Mouse (Mus musculus) naive thymus-derived CD4-positive, alpha-beta T cell, adult 2 months (primary cell): Measurements from ENCODE around the gene Itpk1.
"Not testable (repeated sequence)": the region's sequence is repeated elsewhere in the genome, so short reads cannot be mapped to it uniquely, and the experiment has no call there.

Experiments
- DNase-seq: peaks from one replicate; pipeline ENCODE4 v3.0.0-alpha.2; 2011; ENCODE audit warnings: low read depth

Gene Itpk1

GRCm38 (mm10) chr12:102660906-102661651 is 43.7 kb downstream of the Itpk1 start:
- DNase-seq = no peak

DNA sequence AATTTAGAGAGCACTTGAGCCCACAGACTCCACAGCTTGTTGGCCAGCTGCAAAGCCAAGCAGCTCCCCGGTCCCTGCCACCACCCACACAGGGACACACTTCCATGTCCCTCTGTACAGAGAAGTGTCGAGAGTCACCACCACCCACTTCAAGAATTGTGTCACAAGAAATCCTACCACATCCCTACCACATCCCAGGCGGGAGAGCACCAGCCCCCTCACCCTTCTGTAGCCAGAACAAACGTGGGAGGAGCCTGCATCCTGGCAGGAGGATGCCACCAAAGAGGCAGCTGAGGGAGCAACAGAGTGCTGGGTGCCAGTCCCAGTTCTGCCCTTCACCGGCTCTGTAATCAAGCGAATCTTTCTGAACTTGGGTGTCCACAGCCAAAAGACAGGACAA is 51.7 kb downstream of the Itpk1 start:
- DNase-seq = peak; percentile 49

DNA sequence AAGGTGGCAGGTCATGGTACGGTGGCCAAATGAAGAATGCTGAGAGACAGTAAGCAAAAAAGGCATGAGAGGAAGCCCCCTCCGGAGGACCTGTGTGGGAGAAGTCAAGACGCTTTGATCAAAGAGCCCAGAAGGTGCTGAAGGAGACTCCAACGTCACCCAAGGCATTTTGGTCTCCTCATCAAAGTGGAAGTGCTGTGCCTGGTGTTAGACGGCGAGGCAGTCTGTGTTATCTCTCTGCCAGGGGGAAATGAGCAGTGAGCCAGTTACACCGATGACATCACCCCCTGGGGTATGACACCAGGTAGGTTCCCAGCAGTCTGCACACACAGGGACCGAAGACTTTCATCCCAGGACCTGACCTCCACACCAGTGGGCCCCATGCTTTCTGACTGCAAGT is 52.3 kb downstream of the Itpk1 start:
- DNase-seq = peak; percentile 85

GRCm38 (mm10) chr12:102651871-102652270 is 52.9 kb downstream of the Itpk1 start:
- DNase-seq = peak; percentile 86

DNA sequence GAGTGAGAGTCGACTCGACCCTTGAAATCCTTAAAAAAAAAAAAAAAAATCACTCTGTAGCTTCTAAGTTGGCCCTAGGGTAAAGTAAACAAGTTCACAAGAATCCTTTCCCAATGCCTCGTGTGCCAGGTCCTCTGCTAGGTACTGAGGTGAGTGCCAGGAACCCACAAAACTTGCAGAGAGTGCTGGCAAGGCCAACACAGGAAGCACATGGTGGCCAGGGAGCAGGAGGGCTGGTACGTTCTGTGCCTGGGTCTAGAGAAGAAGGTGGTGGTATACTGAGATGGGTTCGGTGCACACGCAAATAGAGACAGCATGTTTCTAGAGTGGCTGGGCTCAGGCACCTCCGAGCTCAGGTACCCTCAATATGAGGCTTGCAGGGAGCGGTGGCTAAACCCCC is 53.3 kb downstream of the Itpk1 start:
- peak; percentile 62 for DNase-seq

GRCm38 (mm10) chr12:102650649-102651048 is 54.1 kb downstream of the Itpk1 start:
- no peak for DNase-seq

- no peak for DNase-seq
Measured at GRCm38 (mm10) chr12:102647839-102648564, 56.7 kb downstream of the Itpk1 start.

DNA sequence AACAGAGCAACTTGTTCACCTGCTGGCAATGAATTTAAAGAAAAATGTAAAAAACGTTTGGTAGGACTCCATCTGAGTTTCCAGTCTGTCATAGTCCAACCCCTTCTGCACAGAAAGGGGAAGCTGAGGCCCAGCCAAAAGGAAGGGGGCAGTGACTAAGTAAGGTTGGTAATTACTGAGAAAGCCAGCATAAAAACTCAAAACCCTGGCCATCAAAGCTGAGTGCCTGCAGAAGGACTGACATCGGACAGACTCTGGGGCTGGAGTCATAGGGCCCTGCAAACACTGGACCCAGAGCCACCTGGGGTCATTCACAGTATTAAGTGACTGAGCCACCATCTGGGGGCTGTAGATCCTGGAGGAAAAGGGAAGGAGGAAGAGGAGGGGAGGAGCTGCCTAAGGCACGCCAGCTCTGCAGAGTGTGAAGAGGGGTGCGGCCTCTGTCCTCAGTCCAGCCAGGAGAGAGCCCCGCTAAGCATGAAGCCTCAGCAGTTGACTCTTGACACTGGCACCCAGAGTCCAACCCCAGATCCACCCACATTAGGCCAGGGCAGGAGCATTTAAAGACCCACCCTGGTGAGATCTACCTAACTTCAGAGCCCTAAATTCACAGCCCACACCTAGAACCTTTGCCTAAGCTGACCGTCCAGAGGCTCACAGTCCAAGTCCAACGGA is 58.0 kb downstream of the Itpk1 start:
- DNase-seq = no peak

- no peak for DNase-seq
Measured at GRCm38 (mm10) chr12:102645911-102646585, 58.7 kb downstream of the Itpk1 start.

GRCm38 (mm10) chr12:102643316-102643715 is 61.4 kb downstream of the Itpk1 start:
- peak; percentile 48 for DNase-seq

GRCm38 (mm10) chr12:102640436-102641163 is 64.1 kb downstream of the Itpk1 start:
- DNase-seq = no peak

DNA sequence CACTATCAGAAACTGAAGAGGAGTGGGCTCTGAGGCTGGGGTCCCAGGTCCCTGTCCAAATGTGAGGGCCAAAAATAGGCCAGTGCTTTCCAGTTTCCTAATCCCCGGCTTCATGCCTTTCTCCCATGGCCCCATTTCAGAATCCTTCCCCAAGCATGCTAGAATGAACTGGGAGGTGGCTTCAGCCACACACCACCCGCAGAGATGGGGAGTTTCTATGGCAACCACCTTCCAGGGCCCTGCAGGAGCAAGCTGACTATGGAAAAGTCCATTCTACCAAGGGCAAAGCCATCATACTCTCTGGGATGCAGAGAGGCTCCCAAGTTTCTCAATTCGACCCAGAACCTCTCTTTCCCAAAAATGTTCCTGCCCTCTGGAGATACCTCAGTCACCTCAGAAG is 65.9 kb downstream of the Itpk1 start:
- no peak for DNase-seq

DNA sequence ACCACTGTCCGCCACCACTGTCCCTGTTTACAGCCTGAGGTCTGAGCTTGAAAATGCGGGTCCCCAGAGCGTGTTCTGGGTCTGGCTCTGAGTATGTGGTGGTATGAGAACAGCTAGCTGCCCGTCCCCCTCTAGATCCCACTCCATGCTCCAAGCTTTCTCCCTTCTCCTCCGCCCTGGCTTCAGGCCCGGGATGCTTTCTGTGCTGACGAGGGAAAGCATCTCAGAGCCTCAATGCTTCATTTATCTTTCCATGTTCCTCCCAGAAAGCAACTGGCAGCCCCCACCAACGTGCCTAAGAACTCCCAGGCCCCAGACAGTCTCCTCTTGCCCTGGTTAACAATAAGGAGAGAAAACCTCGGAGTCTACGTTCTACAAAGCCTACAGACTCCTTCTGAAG is 67.5 kb downstream of the Itpk1 start:
- no peak for DNase-seq

GRCm38 (mm10) chr12:102634436-102635050 is 70.2 kb downstream of the Itpk1 start:
- no peak for DNase-seq

DNA sequence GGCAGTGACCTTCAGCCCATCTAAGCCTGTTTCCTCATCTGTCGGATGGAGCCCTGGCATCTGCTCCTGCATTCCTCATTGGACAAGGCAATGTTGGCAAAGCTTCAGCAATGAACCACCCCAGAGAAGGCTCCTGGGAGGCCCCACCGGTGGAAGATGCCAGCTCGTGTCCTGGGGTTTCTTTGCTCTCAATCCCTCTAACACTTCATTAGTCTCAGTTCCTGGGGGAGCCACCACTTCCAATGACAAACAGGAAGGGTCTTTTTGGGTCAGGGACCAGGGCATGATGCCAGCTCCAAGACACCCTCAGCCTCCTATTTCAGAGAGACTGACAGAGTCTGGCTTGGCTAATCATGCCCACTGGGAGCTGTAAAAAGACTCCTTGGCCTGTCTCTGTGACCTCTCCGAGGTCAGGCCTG is 71.6 kb downstream of the Itpk1 start:
- no peak for DNase-seq

DNA sequence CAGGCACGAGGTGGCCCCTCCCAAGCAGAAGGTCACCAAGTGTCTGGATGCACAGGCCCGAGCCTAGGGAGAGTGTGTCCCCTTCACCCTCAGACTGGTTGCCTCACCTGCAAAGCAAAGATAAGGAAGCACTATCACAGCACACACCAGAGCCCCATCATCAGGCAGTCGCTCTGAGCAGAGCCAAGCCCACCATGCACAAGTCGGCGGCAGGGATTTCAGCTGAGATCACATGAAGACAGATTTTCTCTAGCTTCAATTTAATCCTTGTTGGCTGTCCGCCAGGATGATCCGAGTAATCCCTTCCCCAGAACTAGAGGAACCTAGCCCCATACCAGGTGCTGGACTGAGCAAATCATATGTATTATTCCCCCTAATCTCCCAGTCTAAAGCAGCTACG is 73.0 kb downstream of the Itpk1 start:
- DNase-seq = no peak

- not testable (repeated sequence) for DNase-seq
Measured at GRCm38 (mm10) chr12:102630471-102630870, 74.3 kb downstream of the Itpk1 start.

DNA sequence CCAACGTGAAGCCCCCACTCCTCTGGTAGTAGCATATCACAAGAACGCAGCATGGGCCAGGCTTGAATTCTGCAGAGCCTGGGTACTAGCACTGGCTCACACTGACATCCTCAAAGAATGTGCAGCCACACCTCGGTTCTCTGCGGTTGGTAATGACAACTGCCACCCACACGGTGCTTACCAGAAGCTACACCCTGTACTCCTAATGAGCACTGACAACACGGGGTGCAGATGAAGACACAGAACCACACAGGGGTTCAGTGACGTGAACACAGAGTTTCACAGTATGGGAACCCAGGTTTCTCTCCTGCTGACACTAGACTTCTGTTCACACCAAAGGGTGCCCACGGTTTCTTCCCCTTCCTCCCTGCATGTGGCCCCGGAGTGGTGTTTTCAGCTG is 76.5 kb downstream of the Itpk1 start:
- DNase-seq = peak; percentile 89

DNA sequence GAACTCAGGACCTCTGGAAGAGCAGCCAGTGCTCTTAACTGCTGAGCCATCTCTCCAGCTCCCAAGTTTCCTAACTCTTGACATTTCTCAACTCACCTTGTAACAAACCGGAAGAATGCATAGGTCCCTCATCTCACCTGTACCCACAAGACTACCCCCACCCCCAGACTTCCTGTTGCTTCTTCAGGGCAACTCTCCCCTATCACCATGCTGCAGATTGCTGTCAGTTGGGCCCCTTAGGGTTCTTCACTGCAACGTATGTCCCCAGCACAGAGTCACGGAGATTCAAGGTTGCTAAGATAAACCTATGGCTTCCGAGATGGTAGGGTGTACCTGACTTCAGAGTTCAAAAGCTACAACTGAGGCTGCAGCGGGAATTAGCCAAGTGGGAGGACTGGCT is 77.2 kb downstream of the Itpk1 start:
- peak; percentile 78 for DNase-seq

DNA sequence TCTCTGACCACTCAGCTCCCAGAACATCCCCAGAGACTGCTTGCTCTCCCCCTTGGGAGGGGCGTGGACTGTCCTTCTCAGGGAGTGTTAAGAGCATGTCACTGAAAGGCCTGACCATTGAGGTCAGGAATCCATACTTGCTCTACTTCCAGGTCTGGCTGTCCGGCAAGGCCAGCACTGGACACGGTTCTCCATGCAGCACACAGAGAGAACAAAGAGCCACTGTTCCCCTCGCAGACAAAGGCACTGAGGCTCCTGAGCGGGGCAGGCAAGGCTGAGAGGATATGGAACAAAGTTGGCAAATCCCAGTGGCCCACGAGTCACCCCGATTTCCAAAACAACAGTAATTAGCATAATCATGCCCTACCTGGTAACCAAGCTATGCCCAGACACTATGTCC is 77.9 kb downstream of the Itpk1 start:
- DNase-seq = no peak

- no peak for DNase-seq
Measured at GRCm38 (mm10) chr12:102625717-102626116, 79.0 kb downstream of the Itpk1 start.
